Mouse (Mus musculus): Measurements from ENCODE around the gene Prss38. TPM values are rescaled to one million over a fixed set of nuclear protein-coding genes. Genes with fewer than 3 reads are reported as not detected.

Gene Prss38
- polyA plus RNA-seq, 1 experiment from 2014 or later: not detected

DNA sequence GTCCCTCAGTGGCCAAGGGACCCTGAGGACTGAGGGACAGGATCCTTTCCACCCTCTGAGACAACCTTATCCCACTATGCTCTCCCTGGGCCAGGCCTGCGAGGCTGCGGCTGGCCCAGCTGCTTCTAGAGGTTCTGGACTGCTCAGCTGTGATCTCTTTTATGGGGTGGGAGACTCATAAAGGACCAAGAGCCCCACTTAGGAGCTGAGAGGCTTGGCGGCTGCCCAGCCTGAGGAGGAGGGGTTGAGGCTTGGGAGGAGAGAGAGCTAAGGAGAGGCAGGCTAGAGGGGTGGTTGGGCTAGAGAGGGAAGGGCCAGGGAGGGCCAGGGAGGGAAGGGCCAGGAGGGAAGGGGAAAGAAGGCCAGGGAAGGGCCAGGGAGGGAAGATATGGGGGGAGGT lies 11.0 kb downstream of the Prss38 start:
- peak; percentile 76 for ATAC-seq (replicated peaks; ENCODE audit: extremely low read depth, insufficient read depth, low FRiP score)
- H3K4me1 ChIP-seq (ENCODE audit: control insufficient read depth, insufficient read depth, low read length): peaks cover 6% of the 10 kb centered on the region; the same call in 1 of the 2 replicates
- H3K9ac ChIP-seq (ENCODE audit: low read length): no peak overlapping the region; the same call in 1 of the 2 replicates
- H3K4me2 ChIP-seq (ENCODE audit: low read depth, low read length): no peak overlapping the region
- H3K4me3 ChIP-seq (ENCODE audit: low read length): no peak overlapping the region
- WGBS: 27% methylated on average over 3 of the region's 3 CpGs
- H3K27me3 ChIP-seq (ENCODE audit: control insufficient read depth, insufficient read depth, low read length): no peaks in the 10 kb centered on the region
- H3K27ac ChIP-seq (ENCODE audit: low read length): peak overlapping the region; percentile 26; the same call in 1 of the 2 replicates
- no peaks in the 10 kb centered on the region for H3K36me3 ChIP-seq (ENCODE audit: control insufficient read depth, insufficient read depth)
- no peaks in the 10 kb centered on the region for H3K9me3 ChIP-seq (replicated peaks; ENCODE audit: control insufficient read depth, low read length)

DNA sequence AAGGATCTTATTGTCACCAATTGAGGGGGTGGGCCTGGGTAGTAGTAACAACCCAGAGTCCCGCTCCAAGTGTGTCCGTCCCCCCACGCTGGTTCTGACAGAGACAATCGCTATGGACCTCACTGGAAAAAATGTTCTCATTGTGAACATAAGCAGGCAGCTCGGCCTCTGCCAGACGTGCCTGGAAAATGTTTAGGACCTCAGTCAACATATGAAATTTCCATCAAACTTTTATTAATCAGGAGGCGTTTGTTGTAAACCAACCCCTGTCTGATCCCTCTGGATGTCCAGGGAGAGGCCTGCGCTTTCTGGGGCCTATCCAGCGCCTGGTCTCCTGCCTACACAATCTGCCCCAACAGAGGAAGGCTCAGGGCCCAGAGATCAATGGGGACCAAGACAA lies 11.4 kb downstream of the Prss38 start:
- Histone ChIP-seq H3K27ac (ENCODE audit: low read length) (peak overlapping the region; percentile 26; the same call in 1 of the 2 replicates), H3K4me2 (ENCODE audit: low read depth, low read length) (no peak overlapping the region), H3K27me3 (ENCODE audit: control insufficient read depth, insufficient read depth, low read length) (no peaks in the 10 kb centered on the region), H3K4me1 (ENCODE audit: control insufficient read depth, insufficient read depth, low read length) (peaks cover 6% of the 10 kb centered on the region; the same call in 1 of the 2 replicates), H3K36me3 (ENCODE audit: control insufficient read depth, insufficient read depth) (no peaks in the 10 kb centered on the region), H3K9ac (ENCODE audit: low read length) (no peak overlapping the region; the same call in 1 of the 2 replicates), H3K9me3 (replicated peaks; ENCODE audit: control insufficient read depth, low read length) (no peaks in the 10 kb centered on the region), H3K4me3 (ENCODE audit: low read length) (no peak overlapping the region)
- no peak for ATAC-seq (replicated peaks; ENCODE audit: extremely low read depth, insufficient read depth, low FRiP score)
- WGBS: 81% methylated on average over 9 of the region's 9 CpGs

DNA sequence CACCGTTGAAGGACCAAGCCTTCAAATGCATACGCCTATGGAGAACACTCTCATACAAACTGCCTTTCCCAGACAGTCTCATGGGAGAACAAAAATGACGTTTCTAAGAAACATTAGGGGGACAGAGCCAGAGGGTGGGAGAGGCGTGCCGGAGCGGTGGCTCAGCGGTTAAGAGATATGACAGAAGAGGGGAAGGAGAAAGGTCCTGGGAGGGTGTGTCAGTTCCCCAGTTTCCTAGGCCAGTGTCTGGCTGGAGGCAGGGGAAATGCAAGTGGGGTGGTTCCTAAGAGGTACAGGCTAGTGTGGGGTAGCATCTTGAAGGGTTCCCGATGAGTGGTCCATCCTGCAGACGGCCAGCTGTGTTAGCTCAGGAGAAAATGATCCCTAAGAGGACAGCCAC lies 14.2 kb downstream of the Prss38 start:
- no peaks in the 10 kb centered on the region for H3K36me3 ChIP-seq (ENCODE audit: control insufficient read depth, insufficient read depth)
- H3K4me2 ChIP-seq (ENCODE audit: low read depth, low read length): no peak overlapping the region
- H3K9me3 ChIP-seq (replicated peaks; ENCODE audit: control insufficient read depth, low read length): no peaks in the 10 kb centered on the region
- ATAC-seq (replicated peaks; ENCODE audit: extremely low read depth, insufficient read depth, low FRiP score): no peak
- WGBS: 64% methylated on average over 9 of the region's 9 CpGs
- H3K4me1 ChIP-seq (ENCODE audit: control insufficient read depth, insufficient read depth, low read length): peaks cover 6% of the 10 kb centered on the region; the same call in 1 of the 2 replicates
- H3K27ac ChIP-seq (ENCODE audit: low read length): no peak overlapping the region
- no peaks in the 10 kb centered on the region for H3K27me3 ChIP-seq (ENCODE audit: control insufficient read depth, insufficient read depth, low read length)
- no peak overlapping the region for H3K9ac ChIP-seq (ENCODE audit: low read length)
- H3K4me3 ChIP-seq (ENCODE audit: low read length): no peak overlapping the region

DNA sequence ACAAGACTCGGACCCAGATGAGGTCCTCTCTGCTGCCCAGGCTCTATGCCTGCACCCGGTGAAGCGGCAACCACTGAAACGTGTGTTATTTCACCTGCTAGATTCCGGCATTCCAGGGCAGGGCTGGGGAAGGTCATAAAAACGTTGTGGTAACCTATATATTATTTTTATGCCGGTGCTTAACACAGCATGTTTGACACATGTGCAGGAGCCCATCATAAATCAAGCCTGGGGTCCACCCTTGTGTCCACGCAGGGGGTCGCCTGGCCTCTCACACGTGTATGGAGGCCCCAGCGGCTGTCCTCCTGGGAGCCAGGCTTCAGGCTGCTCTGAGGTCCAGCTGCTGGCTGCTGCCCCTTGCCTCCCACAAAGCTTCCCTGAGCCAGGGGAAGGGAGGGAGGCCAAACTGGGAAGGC lies 18.6 kb downstream of the Prss38 start:
- no peak for ATAC-seq (replicated peaks; ENCODE audit: extremely low read depth, insufficient read depth, low FRiP score)

DNA sequence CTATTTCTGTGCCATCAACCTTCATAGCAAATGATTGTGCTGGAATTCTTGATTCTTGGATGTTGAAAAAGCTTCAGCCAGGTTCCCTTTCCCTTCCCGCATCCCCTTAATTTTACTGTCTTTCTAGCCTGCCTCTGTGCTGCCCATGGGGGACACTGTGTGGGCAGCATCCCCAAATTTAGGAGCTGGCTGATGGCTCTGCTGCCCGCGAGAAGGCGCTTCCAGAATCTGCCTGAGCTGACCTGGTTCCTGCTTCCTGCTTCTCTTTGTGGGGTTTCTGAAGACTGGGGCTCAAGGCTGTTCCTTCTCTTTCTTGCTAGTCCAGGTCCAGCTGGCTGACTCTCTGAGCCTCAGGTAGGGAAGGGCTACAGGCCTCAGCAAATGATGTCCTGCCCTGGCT lies 20.7 kb downstream of the Prss38 start:
- no peaks in the 10 kb centered on the region for H3K27me3 ChIP-seq (ENCODE audit: control insufficient read depth, insufficient read depth, low read length)
- H3K27ac ChIP-seq (ENCODE audit: low read length): no peak overlapping the region
- H3K36me3 ChIP-seq (ENCODE audit: control insufficient read depth, insufficient read depth): no peaks in the 10 kb centered on the region
- no peak for ATAC-seq (replicated peaks; ENCODE audit: extremely low read depth, insufficient read depth, low FRiP score)
- H3K9ac ChIP-seq (ENCODE audit: low read length): no peak overlapping the region
- no peak overlapping the region for H3K4me2 ChIP-seq (ENCODE audit: low read depth, low read length)
- 87% methylated on average over 4 of the region's 4 CpGs for WGBS
- H3K4me1 ChIP-seq (ENCODE audit: control insufficient read depth, insufficient read depth, low read length): peaks cover 4% of the 10 kb centered on the region; the same call in 1 of the 2 replicates
- no peaks in the 10 kb centered on the region for H3K9me3 ChIP-seq (replicated peaks; ENCODE audit: control insufficient read depth, low read length)
- H3K4me3 ChIP-seq (ENCODE audit: low read length): no peak overlapping the region

More for the DNA sequence above, 18.6 kb downstream of the Prss38 start:
- H3K4me3 ChIP-seq (ENCODE audit: low read length): no peak overlapping the region
- 59% methylated on average over 11 of the region's 11 CpGs for WGBS
- H3K27me3 ChIP-seq (ENCODE audit: control insufficient read depth, insufficient read depth, low read length): no peaks in the 10 kb centered on the region
- H3K4me2 ChIP-seq (ENCODE audit: low read depth, low read length): no peak overlapping the region
- H3K27ac ChIP-seq (ENCODE audit: low read length): no peak overlapping the region
- H3K36me3 ChIP-seq (ENCODE audit: control insufficient read depth, insufficient read depth): no peaks in the 10 kb centered on the region
- no peaks in the 10 kb centered on the region for H3K9me3 ChIP-seq (replicated peaks; ENCODE audit: control insufficient read depth, low read length)
- no peak overlapping the region for H3K9ac ChIP-seq (ENCODE audit: low read length)
- no peaks in the 10 kb centered on the region for H3K4me1 ChIP-seq (ENCODE audit: control insufficient read depth, insufficient read depth, low read length)

DNA sequence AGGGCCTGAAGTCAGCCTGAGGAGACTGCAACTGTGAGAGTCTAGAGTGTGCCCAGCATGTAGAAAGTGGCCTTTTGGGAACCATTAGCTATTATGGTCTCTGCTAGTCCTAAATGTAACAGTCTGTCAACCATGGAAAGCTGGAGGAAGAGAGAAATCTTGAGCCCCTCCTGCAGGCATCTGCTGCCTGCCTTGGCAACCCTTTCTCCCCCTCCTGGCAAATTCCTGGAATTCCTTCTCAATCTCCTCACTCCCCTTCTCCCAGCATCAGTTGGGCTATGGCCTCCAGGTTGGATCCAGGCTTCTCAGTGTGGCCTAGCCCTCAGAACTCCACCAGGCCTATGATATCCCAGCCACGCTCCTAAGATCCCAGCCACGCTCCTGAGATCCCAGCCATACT lies 25.1 kb downstream of the Prss38 start:
- Histone ChIP-seq H3K36me3 (ENCODE audit: control insufficient read depth, insufficient read depth) (no peaks in the 10 kb centered on the region), H3K4me2 (ENCODE audit: low read depth, low read length) (no peak overlapping the region), H3K4me1 (ENCODE audit: control insufficient read depth, insufficient read depth, low read length) (peaks cover 11% of the 10 kb centered on the region), H3K27me3 (ENCODE audit: control insufficient read depth, insufficient read depth, low read length) (no peaks in the 10 kb centered on the region), H3K27ac (ENCODE audit: low read length) (no peak overlapping the region), H3K9me3 (replicated peaks; ENCODE audit: control insufficient read depth, low read length) (0 out of 2 replicates have a peak, but pooled peaks cover 3% of the 10 kb centered on the region), H3K4me3 (ENCODE audit: low read length) (no peak overlapping the region), H3K9ac (ENCODE audit: low read length) (no peak overlapping the region)
- WGBS: 72% methylated on average over 2 of the region's 2 CpGs
- no peak for ATAC-seq (replicated peaks; ENCODE audit: extremely low read depth, insufficient read depth, low FRiP score)

DNA sequence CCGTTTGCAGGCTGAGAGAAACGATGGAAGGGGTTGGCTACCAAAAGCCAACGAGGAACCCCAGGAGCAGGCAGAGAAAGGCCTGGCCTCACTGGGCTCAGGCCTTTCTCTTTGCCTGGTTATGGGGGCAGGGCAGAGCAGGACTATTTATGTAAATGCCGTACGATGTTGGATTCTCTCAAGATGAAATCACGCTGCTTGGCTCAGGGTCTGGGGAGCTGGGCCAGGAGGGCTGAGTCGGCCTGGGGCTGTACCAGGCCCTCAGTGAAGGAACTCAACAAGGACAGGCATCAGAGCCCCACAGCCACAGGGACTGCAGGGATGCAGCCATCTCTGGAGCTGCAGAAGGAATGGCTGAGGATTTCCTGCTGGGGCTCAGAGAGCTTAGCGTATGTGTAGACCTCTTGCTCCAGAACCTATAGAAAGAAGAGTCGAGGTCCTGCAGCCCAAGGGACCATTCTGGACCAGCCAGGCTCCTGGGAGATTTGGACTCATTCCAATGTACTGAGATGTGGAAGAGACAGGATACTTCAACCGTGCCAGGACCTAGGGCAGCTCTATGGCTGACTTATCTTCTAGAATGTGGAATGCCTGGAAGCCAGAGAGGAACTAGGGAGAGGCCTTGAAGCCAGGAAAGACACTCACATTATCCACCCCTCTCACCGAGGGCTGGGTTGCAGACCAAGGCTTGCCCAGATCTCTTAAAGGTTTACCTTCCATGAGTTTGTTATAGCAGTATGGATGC lies 29.1 kb downstream of the Prss38 start:
- H3K27me3 ChIP-seq (ENCODE audit: control insufficient read depth, insufficient read depth, low read length): no peaks in the 10 kb centered on the region
- no peaks in the 10 kb centered on the region for H3K36me3 ChIP-seq (ENCODE audit: control insufficient read depth, insufficient read depth)
- ATAC-seq (replicated peaks; ENCODE audit: extremely low read depth, insufficient read depth, low FRiP score): peak; percentile 82
- peak overlapping the region; percentile 49 for H3K27ac ChIP-seq (ENCODE audit: low read length)
- H3K9ac ChIP-seq (ENCODE audit: low read length): no peak overlapping the region
- no peak overlapping the region for H3K4me3 ChIP-seq (ENCODE audit: low read length)
- 36% methylated on average over 11 of the region's 11 CpGs for WGBS
- no peak overlapping the region for H3K4me2 ChIP-seq (ENCODE audit: low read depth, low read length)
- H3K9me3 ChIP-seq (replicated peaks; ENCODE audit: control insufficient read depth, low read length): 0 out of 2 replicates have a peak, but pooled peaks cover 3% of the 10 kb centered on the region
- H3K4me1 ChIP-seq (ENCODE audit: control insufficient read depth, insufficient read depth, low read length): peaks cover 11% of the 10 kb centered on the region

DNA sequence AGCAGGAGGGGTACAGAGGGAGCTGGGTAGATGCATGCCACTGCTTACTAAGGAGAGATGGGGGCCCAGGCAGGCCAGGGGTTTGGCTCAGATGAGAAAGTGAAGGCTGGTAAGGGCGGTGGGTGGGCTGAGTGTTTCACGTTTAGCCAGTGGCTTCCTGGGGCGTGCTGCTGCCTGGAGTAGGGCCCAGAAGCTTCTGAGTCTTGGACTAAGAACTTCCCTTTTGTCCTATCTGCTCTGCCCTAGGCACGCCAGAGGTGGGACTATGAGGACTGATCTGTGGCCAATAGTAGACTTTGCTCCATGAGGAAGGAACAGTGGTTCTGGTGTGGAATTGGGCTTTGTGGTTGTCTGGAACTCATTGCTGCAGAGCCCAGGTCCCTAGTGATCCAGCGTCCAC lies 32.5 kb downstream of the Prss38 start:
- no peak for ATAC-seq (replicated peaks; ENCODE audit: extremely low read depth, insufficient read depth, low FRiP score)
- H3K27me3 ChIP-seq (ENCODE audit: control insufficient read depth, insufficient read depth, low read length): no peaks in the 10 kb centered on the region

DNA sequence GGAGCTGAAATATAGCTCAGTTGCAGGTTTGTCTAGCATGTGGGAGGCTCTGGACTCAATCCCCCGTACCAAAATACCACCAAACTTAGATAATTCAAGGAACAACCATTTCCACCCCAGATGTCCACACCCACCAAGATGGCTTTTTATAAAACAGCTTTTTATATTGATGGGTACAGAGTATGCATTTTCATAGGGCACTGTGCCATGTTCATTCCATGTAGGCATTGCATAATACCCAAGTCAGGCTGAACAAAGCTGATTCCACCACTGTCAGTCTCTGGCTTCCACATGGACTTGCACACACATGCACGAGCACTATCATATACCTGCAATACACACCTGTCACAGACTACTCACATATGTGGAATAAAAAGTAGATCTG lies 36.7 kb downstream of the Prss38 start:
- 94% methylated on average over 2 of the region's 2 CpGs for WGBS
- ATAC-seq (replicated peaks; ENCODE audit: extremely low read depth, insufficient read depth, low FRiP score): no peak
- Histone ChIP-seq H3K27me3 (ENCODE audit: control insufficient read depth, insufficient read depth, low read length) (no peaks in the 10 kb centered on the region), H3K4me3 (ENCODE audit: low read length) (no peak overlapping the region), H3K36me3 (ENCODE audit: control insufficient read depth, insufficient read depth) (no peaks in the 10 kb centered on the region), H3K4me2 (ENCODE audit: low read depth, low read length) (no peak overlapping the region), H3K9me3 (replicated peaks; ENCODE audit: control insufficient read depth, low read length) (no peaks in the 10 kb centered on the region), H3K4me1 (ENCODE audit: control insufficient read depth, insufficient read depth, low read length) (peaks cover 22% of the 10 kb centered on the region), H3K27ac (ENCODE audit: low read length) (no peak overlapping the region; the same call in 1 of the 2 replicates), H3K9ac (ENCODE audit: low read length) (no peak overlapping the region)

More for the DNA sequence above, 32.5 kb downstream of the Prss38 start:
- 76% methylated on average over 5 of the region's 5 CpGs for WGBS
- Histone ChIP-seq H3K4me2 (ENCODE audit: low read depth, low read length) (no peak overlapping the region), H3K4me1 (ENCODE audit: control insufficient read depth, insufficient read depth, low read length) (peaks cover 11% of the 10 kb centered on the region), H3K9me3 (replicated peaks; ENCODE audit: control insufficient read depth, low read length) (0 out of 2 replicates have a peak, but pooled peaks cover 3% of the 10 kb centered on the region), H3K9ac (ENCODE audit: low read length) (no peak overlapping the region), H3K36me3 (ENCODE audit: control insufficient read depth, insufficient read depth) (no peaks in the 10 kb centered on the region), H3K4me3 (ENCODE audit: low read length) (no peak overlapping the region), H3K27ac (ENCODE audit: low read length) (no peak overlapping the region)

Measured in heart, embryonic 16.5 days (tissue).